Mouse (Mus musculus) layer of hippocampus, adult 8-10 months (tissue): ENCODE measurements around the gene Ptprg. TPM values are rescaled to one million over a fixed set of nuclear protein-coding genes. Genes with fewer than 3 reads are reported as not detected.
"Not testable (repeated sequence)": the region's sequence is repeated elsewhere in the genome, so short reads cannot be mapped to it uniquely, and the experiment has no call there.

Experiments
- DNase-seq, 2 experiments: peaks; one replicate each; pipeline ENCODE4 v3.0.0; 2022; ENCODE audit warnings: low spot score in 2 of 2
- total RNA-seq, 4 experiments: library from RNA; stranded (reverse); gene quantifications; 2 replicates each; pipeline ENCODE4 v1.2.4; 2022

Gene Ptprg
- total RNA-seq, 4 experiments from 2014 or later = 88.2 to 105 (median 94.3) TPM

- no peak for DNase-seq
Observed at GRCm38 (mm10) chr14:11955020-11955882, 401.9 kb downstream of the Ptprg start.

GRCm38 (mm10) chr14:11960269-11961121 is 407.2 kb downstream of the Ptprg start:
- peak; percentile 36 to 42 for DNase-seq

GRCm38 (mm10) chr14:11962101-11962500 is 408.8 kb downstream of the Ptprg start:
- DNase-seq = no peak

GRCm38 (mm10) chr14:11962561-11962960 is 409.2 kb downstream of the Ptprg start:
- no peak for DNase-seq

- no peak for DNase-seq
Observed at GRCm38 (mm10) chr14:11963791-11964190, 410.5 kb downstream of the Ptprg start.

- not testable (repeated sequence) for DNase-seq
Observed at GRCm38 (mm10) chr14:11964326-11964725, 411.0 kb downstream of the Ptprg start.

GRCm38 (mm10) chr14:11965878-11966277 is 412.5 kb downstream of the Ptprg start:
- no peak for DNase-seq

GRCm38 (mm10) chr14:11981764-11982163 is 428.4 kb downstream of the Ptprg start:
- no peak for DNase-seq

GRCm38 (mm10) chr14:11983031-11983430 is 429.7 kb downstream of the Ptprg start:
- no peak for DNase-seq

GRCm38 (mm10) chr14:11984086-11984485 is 430.8 kb downstream of the Ptprg start:
- DNase-seq = no peak

GRCm38 (mm10) chr14:11988975-11989374 is 435.6 kb downstream of the Ptprg start:
- DNase-seq = no peak

- no peak for DNase-seq
Observed at GRCm38 (mm10) chr14:11991151-11991550, 437.8 kb downstream of the Ptprg start.

GRCm38 (mm10) chr14:11992111-11992510 is 438.8 kb downstream of the Ptprg start:
- no peak for DNase-seq

GRCm38 (mm10) chr14:11992534-11992933 is 439.2 kb downstream of the Ptprg start:
- no peak for DNase-seq

GRCm38 (mm10) chr14:11997555-11997954 is 444.2 kb downstream of the Ptprg start:
- DNase-seq = no peak

GRCm38 (mm10) chr14:11998464-11998863 is 445.1 kb downstream of the Ptprg start:
- no peak for DNase-seq

GRCm38 (mm10) chr14:12004061-12004460 is 450.7 kb downstream of the Ptprg start:
- peak in 1 of 2 experiments; percentile 13 for DNase-seq

GRCm38 (mm10) chr14:12011766-12012165 is 458.4 kb downstream of the Ptprg start:
- DNase-seq = no peak

GRCm38 (mm10) chr14:12025812-12026728 is 472.7 kb downstream of the Ptprg start:
- no peak for DNase-seq

GRCm38 (mm10) chr14:12027247-12027646 is 473.9 kb downstream of the Ptprg start:
- DNase-seq = no peak

- DNase-seq = no peak
Observed at GRCm38 (mm10) chr14:12029926-12030325, 476.6 kb downstream of the Ptprg start.
